Mouse (Mus musculus) heart, postnatal 36 days (tissue): ENCODE measurements around the gene Gnl3l. TPM values are rescaled to one million over a fixed set of nuclear protein-coding genes. Genes with fewer than 3 reads are reported as not detected.

Source experiments
- DNase-seq, 2 experiments: peaks; one replicate each; pipeline ENCODE4 v3.0.0; 2021 to 2022
- intact Hi-C: fragments of 180-260 bp; cut with DNase I; formaldehyde crosslinking; loops from one replicate; pipeline ENCODE4 v1.15.1; 2025
- total RNA-seq, 2 experiments: library from RNA; stranded (reverse); gene quantifications; 2 replicates each; pipeline ENCODE4 v1.2.3; 2021

Gene Gnl3l
- total RNA-seq = 10 to 100 TPM; 32.8 to 37.2 TPM

DNA sequence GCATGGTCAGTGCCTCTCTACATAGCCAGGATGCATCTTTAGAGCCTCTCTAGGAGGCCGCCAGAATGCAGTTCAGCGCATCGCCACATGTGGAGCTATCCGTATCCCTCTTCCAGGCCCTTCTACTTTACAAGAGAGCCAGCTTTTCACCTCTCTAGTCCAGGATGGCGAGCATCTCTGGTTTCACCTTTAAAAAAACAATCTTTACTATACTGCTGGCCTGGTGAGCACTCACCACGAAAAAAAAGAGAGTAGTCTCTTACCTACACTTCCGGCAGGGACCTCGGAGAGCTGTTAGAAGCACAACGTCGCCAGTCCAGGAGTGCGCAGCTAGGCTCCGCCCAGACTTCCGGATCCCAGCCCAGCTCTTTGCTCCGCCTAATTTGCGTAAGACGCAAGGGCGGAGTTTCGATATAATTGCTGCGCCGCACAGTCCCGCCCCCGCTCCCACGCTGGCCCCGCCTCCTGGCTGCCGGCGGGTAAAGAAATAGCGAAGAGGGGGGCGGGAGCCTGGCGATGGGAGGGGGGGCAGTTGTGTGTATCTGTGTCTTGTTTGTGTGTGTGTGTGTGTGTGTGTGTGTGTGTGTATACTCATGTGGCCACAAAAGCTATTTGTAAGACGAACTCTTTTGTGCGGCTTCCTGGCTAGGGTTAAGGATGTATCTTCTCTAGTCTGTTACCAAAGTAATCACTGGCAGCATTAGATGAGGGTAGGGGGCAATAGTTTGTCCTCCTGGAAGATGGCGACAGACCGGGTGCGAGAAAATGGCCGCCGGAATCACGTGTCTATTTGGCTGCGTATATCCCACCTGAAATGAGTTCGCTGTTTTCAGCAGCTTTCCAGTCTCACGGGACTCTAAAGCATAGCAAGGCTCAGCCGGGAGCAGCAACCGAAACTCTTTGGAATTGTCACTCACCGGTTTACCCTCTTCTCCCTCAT lies at the start of gene Gnl3l:
Gnl3l (minus strand) TSS at position 385 of the 940 bp plus-strand sequence.
- intact Hi-C loops = loop anchor here (1.0 to 2.0 kb wide), 2 partner anchors 30 to 79 kb away; partner anchors contain the start of genes Fgd1 and Tsr2
- DNase-seq = peak; percentile 86

GRCm38 (mm10) chrX:151066071-151066666 lies 49.0 kb upstream of the Gnl3l start:
- intact Hi-C loops = no loop called here
- DNase-seq = no peak

GRCm38 (mm10) chrX:151061615-151062299 lies 44.6 kb upstream of the Gnl3l start:
- intact Hi-C loops = no loop called here
- DNase-seq = no peak

DNA sequence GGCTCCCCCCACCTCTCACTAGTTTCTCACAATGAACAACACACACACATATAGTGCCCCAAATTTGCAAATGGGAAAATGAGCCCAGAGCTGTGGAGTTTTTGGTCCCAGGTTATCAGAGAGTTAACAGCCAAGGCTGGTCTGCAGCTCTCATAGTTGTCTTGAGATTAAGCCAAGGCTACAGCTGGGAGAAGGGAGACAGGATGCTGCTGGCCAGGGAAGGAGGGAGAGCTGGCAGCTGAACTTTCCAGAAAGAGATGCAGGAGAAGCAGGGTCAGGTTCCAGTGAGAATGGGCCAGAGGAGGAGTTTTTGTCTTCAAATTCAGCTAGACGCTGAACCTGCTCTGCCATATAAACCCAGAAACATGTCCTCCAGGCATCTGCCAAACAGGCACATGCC lies 42.2 kb upstream of the Gnl3l start:
- DNase-seq = peak; percentile 16 to 25
- intact Hi-C loops = no loop called here

GRCm38 (mm10) chrX:151055559-151055958 lies 38.4 kb upstream of the Gnl3l start:
- intact Hi-C loops = no loop called here
- peak; percentile 25 to 29 for DNase-seq

- intact Hi-C loops = no loop called here
- no peak for DNase-seq
Measured at GRCm38 (mm10) chrX:151054489-151054888, 37.4 kb upstream of the Gnl3l start.

DNA sequence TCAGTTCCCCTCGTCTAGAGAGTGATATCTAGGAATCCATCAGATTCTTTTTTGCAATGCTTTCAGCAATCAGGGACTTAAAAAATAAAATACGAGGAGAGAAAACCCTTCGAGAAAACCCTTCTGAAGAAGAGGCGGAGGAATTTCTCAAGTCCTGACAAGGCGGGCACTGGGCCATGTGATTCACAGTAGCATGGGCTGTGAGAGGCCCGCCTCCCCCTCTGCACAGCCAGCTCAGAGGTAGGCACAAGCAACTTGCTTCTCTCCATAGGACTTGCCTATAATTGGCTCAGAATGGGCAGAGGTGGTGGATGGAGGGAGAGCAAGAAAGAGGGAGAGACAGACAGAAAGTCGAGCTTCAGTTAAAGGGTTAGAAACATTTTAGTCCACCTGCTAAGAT lies 33.2 kb upstream of the Gnl3l start:
- intact Hi-C loops = no loop called here
- DNase-seq = peak in 1 of 2 experiments; percentile 14

GRCm38 (mm10) chrX:151049661-151050215 lies 32.6 kb upstream of the Gnl3l start:
- intact Hi-C loops = loop anchor here (5.0 kb wide), 1 partner anchor 48 kb away; the partner anchor contains the start of gene Tsr2
- DNase-seq = no peak

- intact Hi-C loops = loop anchor here (2.0 to 5.0 kb wide), 2 partner anchors 31 to 50 kb away; partner anchors contain the start of genes Gnl3l and Tsr2
- peak; percentile 49 for DNase-seq
Measured at GRCm38 (mm10) chrX:151047431-151048058, 30.4 kb upstream of the Gnl3l start.

DNA sequence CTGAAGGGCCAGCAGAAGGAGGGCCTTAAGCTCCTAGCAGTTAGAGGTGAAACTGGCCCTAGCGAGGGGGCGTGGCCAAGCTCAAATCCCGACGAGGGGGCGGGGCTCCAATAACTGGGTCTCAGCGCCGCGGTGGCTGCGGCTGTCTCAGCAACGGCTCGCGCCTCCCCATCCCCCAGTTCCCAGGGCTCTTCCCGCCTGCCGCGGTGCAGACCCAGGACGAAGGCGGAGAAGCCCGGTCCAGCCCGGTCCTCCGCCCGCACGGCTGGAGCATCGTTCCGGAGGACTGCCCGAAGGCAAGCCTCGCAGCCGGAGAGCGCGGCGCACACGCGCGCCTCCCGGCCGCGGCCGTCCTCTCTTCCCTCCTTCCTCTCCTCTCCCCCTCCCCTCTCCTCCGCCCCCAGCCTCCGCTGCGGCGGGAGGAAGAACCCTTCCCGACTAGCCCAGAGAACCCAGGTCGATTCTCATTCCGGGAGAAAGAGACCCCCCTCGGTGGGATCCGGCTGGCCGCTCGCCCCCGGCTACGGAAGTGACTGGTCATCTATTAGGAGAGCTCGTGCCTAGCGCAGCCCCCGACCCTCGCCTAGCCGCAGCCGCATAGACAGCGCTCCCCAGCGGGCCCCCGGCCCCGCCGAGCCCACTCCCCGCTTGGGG lies 29.8 kb upstream of the Gnl3l start:
- intact Hi-C loops = loop anchor here (2.0 to 5.0 kb wide), 2 partner anchors 30 to 50 kb away; partner anchors contain the start of genes Gnl3l and Tsr2
- peak; percentile 84 for DNase-seq

DNA sequence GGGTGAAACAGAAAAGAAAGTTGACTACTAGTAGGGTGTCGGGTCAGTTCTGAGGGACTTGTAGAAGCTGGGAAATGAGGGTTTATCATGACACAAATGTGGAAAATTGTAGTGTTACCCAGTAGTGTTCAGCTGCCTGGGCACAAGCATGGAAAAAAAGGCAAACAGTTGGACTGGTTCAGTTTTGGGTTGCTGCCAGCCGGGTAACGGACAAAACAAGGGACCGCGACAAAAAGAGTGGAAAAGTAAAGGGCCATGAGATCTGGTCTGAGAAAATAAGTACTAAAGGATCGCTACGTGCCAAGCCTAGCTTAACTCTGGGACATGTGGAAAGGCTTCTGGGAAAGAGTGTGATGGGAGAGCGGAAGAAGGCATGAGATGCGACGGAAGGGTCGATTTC lies 29.2 kb upstream of the Gnl3l start:
- DNase-seq = no peak
- intact Hi-C loops = loop anchor here (2.0 to 5.0 kb wide), 2 partner anchors 30 to 51 kb away; partner anchors contain the start of genes Gnl3l and Tsr2

DNA sequence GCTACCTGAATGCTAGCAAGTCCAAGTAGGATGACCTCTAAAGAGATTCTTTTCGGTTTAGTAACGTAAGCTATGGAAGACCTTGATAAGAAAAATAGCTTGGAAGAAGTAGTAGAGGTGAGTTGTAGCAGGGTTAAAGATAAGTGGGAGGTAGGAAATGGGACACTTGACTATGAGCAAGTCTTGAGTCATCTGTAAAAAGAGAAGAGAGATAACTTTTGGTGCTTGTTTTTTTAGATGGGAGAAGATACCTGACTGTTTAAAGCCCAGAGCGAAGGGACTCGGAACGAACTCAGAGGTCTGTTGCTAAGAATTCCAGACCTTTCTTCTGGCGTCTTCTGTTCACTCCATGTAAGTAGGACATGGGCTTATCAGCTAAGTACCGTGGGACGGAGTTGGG lies 28.7 kb upstream of the Gnl3l start, which contains the start of gene Fgd1:
Fgd1 (plus strand) TSS at position 301 of the 400 bp plus-strand sequence.
- intact Hi-C loops = loop anchor here (2.0 to 5.0 kb wide), 2 partner anchors 29 to 51 kb away; partner anchors contain the start of genes Gnl3l and Tsr2
- no peak for DNase-seq

DNA sequence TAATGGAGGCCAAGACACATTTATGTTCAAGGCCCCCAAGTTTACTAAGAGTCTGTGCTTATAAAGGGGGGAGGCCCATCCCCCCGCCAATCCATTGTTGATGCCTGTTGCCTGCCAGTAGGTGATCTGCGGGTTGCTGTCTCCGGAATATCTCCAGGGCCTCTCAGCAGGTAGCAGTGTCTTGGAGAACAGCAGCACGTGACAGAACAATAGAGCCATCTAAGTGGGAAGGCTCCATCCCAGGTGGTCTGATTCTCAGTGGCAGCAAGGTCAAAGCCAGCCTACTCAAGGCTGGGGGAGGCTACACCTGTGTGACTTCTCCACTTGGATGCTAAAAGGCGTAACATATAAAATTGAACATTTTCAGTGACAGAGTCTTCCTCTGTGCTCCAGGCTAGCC lies 24.1 kb upstream of the Gnl3l start:
- DNase-seq = no peak
- intact Hi-C loops = no loop called here

GRCm38 (mm10) chrX:151031400-151031799 lies 14.3 kb upstream of the Gnl3l start:
- intact Hi-C loops = no loop called here
- no peak for DNase-seq

- DNase-seq = no peak
- intact Hi-C loops = no loop called here
Measured at GRCm38 (mm10) chrX:151018798-151019197, 1.7 kb upstream of the Gnl3l start.

DNA sequence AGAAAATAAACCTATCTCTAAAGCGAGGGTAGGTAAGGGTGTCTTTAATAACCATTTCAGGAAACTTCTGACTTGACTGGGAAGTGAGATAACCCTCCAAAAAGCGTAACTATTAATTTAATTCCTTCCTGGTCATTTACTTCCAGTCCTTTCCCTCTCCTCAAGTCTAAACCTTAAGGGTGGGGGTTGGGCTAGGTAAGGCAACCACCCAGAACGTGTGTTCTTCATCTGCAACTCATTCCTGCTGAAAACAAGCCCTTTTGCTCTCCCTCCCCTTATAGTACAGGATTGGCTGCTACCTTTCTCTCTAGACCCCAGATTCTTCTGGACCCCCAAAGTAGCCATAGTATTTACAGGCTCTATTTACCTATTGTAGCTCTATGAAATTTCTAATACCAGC lies 775 bp upstream of the Gnl3l start:
- DNase-seq = no peak
- intact Hi-C loops = loop anchor here (1.0 to 2.0 kb wide), 2 partner anchors 29 to 78 kb away; partner anchors contain the start of genes Fgd1 and Tsr2

DNA sequence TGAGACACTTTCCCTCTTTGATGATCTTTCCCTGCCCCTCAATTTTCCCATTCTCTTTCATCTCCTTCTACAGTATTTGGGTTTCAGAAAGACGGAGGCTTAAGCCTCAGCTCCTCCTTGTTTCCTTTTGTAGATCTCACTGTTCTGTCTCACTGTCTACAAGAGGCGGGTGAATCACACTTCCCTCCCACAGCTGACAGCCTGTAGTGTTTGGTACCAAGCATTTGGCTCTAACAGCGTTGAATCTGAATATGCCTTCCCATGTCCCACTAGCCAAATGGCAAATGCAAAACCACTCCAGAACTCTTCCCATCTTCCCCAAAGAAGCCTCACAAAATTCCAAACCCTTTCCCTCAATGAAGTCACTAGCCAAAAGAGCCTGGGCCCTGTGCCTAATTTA lies 20.3 kb downstream of the Gnl3l start:
- intact Hi-C loops = loop anchor here (10.0 kb wide), 1 partner anchor 938 kb away; no protein-coding TSS in a partner anchor
- no peak for DNase-seq

GRCm38 (mm10) chrX:150981621-150982020 lies 35.5 kb downstream of the Gnl3l start:
- intact Hi-C loops = no loop called here
- no peak for DNase-seq

DNA sequence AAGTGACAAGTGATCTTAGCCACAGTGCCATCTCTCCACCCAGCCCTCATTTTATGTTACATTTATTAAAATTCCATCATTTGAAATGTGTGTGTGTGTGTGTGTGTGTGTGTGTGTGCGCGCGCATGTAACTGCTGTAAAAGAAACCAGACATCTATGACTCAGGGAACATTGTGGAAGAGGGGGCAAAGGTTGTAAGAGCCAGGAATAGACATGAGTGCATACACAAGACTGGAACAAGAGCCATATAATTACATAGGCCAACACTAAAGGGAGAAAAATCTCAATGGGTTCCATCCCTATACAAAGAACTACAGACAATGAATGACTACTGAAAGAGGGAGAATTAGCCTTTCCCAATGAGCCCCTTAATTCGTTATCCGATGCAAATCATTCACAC lies 41.7 kb downstream of the Gnl3l start:
- intact Hi-C loops = no loop called here
- no peak for DNase-seq
